Mouse (Mus musculus) liver, embryonic 14.5 days (tissue): ENCODE results near the gene Apoe. TPM values are rescaled to one million over a fixed set of nuclear protein-coding genes. Genes with fewer than 3 reads are reported as not detected.

ENCODE experiments used
- ATAC-seq: fragments of 200-750 bp; cut with Nextera tagmentation; 2 replicates; pipeline ENCODE4 v1.8.0; 2017; ENCODE audit warnings: moderate number of reproducible peaks, mild to moderate bottlenecking, moderate library complexity; ENCODE audit not compliant: insufficient read depth
- DNase-seq, 3 experiments: peaks; one replicate each; pipeline ENCODE4 v3.0.0-alpha.2; 2012 to 2013; ENCODE audit warnings: low read depth in 3 of 3, low spot score in 3 of 3
- H3K27ac ChIP-seq: fragments of 300-500 bp; sonication (generic); 2 replicates; pipeline ENCODE4 v1.5.1; 2014; ENCODE audit warnings: moderate library complexity, mild to moderate bottlenecking, control low read depth, inconsistent platforms
- H3K27me3 ChIP-seq: fragments of 300-500 bp; sonication (generic); 2 replicates; pipeline ENCODE4 v1.6.1; 2014; ENCODE audit warnings: mild to moderate bottlenecking, low read length, moderate library complexity; ENCODE audit not compliant: control insufficient read depth, insufficient read depth
- H3K36me3 ChIP-seq: fragments of 300-500 bp; sonication (generic); replicated peaks from 2 replicates; pipeline ENCODE4 v1.6.1; 2014; ENCODE audit warnings: low read depth; ENCODE audit not compliant: control insufficient read depth, insufficient read depth
- H3K4me1 ChIP-seq, 2 experiments: fragments of 200-500 bp in 1 of 2; fragments of 300-500 bp in 1 of 2; sonication (generic) in 1 of 2; replicated peaks; 2 replicates each; pipeline ENCODE4 v1.6.1; 2012 to 2014; ENCODE audit warnings: antibody characterized with exemption in 1 of 2, inconsistent platforms in 1 of 2, low read length in 1 of 2; ENCODE audit not compliant: control insufficient read depth in 2 of 2, insufficient read depth in 2 of 2
- H3K4me2 ChIP-seq: fragments of 300-500 bp; sonication (generic); 2 replicates; pipeline ENCODE4 v1.6.1; 2014; ENCODE audit warnings: low read depth, mild to moderate bottlenecking, control low read depth, moderate library complexity
- H3K4me3 ChIP-seq, 2 experiments: fragments of 200-500 bp in 1 of 2; fragments of 300-500 bp in 1 of 2; sonication (generic) in 1 of 2; 2 replicates each; pipeline ENCODE4 v1.5.1; 2012 to 2014; ENCODE audit warnings: low read depth in 2 of 2, low read length in 2 of 2, mild to moderate bottlenecking in 2 of 2, control low read depth in 1 of 2, inconsistent platforms in 1 of 2, moderate library complexity in 1 of 2; ENCODE audit not compliant: insufficient read depth in 1 of 2
- H3K9ac ChIP-seq: fragments of 300-500 bp; sonication (generic); replicated peaks from 2 replicates; pipeline ENCODE4 v1.6.1; 2014; ENCODE audit warnings: mild to moderate bottlenecking, control low read depth, moderate library complexity
- H3K9me3 ChIP-seq: fragments of 300-500 bp; sonication (generic); 2 replicates; pipeline ENCODE4 v1.6.1; 2016; ENCODE audit warnings: low read length, mixed read lengths; ENCODE audit not compliant: control insufficient read depth
- CTCF ChIP-seq: IDR thresholded peaks from 2 replicates; pipeline ENCODE4 v1.5.1; 2016; ENCODE audit warnings: antibody characterized with exemption, low read depth, control low read depth
- EP300 ChIP-seq: IDR thresholded peaks from 2 replicates; pipeline ENCODE4 v1.6.1; 2016; ENCODE audit warnings: antibody characterized with exemption, low read depth
- WGBS: fragments of 180-500 bp; shearing (Covaris S2); extraction: QIAGEN DNeasy Blood & Tissue Kit; methylation state at CpG from one replicate; pipeline ENCODE4 v1.1.7; 2014; ENCODE audit not compliant: insufficient replicate concordance; 5-methylcytosine and 5-hydroxymethylcytosine counted together
- polyA plus RNA-seq, 2 experiments: library from polyadenylated mRNA; depleted of rRNA in 1 of 2; stranded (reverse) in 1 of 2; unstranded in 1 of 2; fragments of >200 nt; fragmentation: Nextera tagmentation in 1 of 2; extraction: Ambion mirVana in 1 of 2; gene quantifications; 2 replicates each; pipeline versions ENCODE4 v1.2.1 to v1.2.3; 2012 to 2014

Apoe gene
- polyA plus RNA-seq, 2 experiments = 1,630 to 2,400 TPM

GRCm38 (mm10) chr7:19738771-19739170 lies 39.8 kb upstream of the Apoe start:
- H3K4me2 ChIP-seq = no peak overlapping the region
- H3K27ac ChIP-seq = no peak overlapping the region
- WGBS = 72% methylated on average over 3 of the region's 3 CpGs
- no peaks in the 10 kb centered on the region for H3K27me3 ChIP-seq
- ATAC-seq = no peak
- H3K4me3 ChIP-seq = no peak overlapping the region
- H3K9ac ChIP-seq = no peak overlapping the region
- DNase-seq = no peak
- H3K4me1 ChIP-seq = peaks cover 17 to 27% of the 10 kb centered on the region in 2 experiments
- H3K36me3 ChIP-seq = no peaks in the 10 kb centered on the region
- no peaks in the 10 kb centered on the region for H3K9me3 ChIP-seq
- TF ChIP-seq CTCF = peak; percentile 53
- no peak for TF ChIP-seq EP300

- DNase-seq = peak; percentile 50 to 67 (median 56)
- H3K9me3 ChIP-seq = no peaks in the 10 kb centered on the region
- no peaks in the 10 kb centered on the region for H3K36me3 ChIP-seq
- H3K4me1 ChIP-seq = peaks cover 15 to 21% of the 10 kb centered on the region in 2 experiments
- H3K4me2 ChIP-seq = peak overlapping the region; percentile 59
- WGBS = 14% methylated on average over 16 of the region's 16 CpGs
- ATAC-seq = peak; percentile 89
- TF ChIP-seq CTCF (no peak), EP300 (peak; percentile 70)
- no peaks in the 10 kb centered on the region for H3K27me3 ChIP-seq
- peak overlapping the region; percentile 67 for H3K27ac ChIP-seq
- no peak overlapping the region; the same call in 1 of the 2 replicates for H3K9ac ChIP-seq
- H3K4me3 ChIP-seq = peak overlapping the region; percentile 20 to 25; a peak in 1 of 4 replicates
These were observed 37.5 kb upstream of the Apoe start for GRCm38 (mm10) chr7:19736389-19737057.

- no peaks in the 10 kb centered on the region for H3K9me3 ChIP-seq
- no peak overlapping the region for H3K4me3 ChIP-seq
- no peak overlapping the region for H3K9ac ChIP-seq
- H3K4me2 ChIP-seq = no peak overlapping the region
- no peak for TF ChIP-seq CTCF
- no peak for TF ChIP-seq EP300
- ATAC-seq = no peak
- no peak for DNase-seq
- H3K36me3 ChIP-seq = no peaks in the 10 kb centered on the region
- WGBS = 79% methylated on average over 10 of the region's 10 CpGs
- no peaks in the 10 kb centered on the region for H3K27me3 ChIP-seq
- no peak overlapping the region for H3K27ac ChIP-seq
- H3K4me1 ChIP-seq = peaks cover 12 to 16% of the 10 kb centered on the region in 2 experiments
These were observed 35.2 kb upstream of the Apoe start for GRCm38 (mm10) chr7:19734178-19734666.

DNA sequence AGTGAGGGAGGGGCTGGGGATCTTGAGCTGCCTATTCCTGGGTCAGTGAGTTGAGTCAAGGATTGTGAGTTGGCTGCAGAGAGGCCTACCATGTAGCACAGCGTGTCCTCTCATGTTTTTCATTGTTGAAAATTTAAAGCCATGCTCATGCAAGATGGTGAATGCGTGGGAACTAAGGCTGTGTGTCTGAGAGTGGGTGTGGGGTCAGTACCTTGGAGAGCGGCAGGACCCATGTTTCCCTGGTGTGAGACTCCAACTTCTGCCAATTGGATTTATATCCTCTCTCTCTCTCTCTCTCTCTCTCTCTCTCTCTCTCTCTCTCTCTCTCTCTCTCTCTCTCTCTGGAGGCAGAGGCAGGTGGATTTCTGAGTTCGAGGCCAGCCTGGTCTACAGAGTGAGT lies 27.6 kb upstream of the Apoe start:
- H3K4me2 ChIP-seq = no peak overlapping the region
- H3K9ac ChIP-seq = no peak overlapping the region
- DNase-seq (no peak), ATAC-seq (no peak)
- H3K9me3 ChIP-seq = no peaks in the 10 kb centered on the region
- no peak for TF ChIP-seq EP300
- TF ChIP-seq CTCF = no peak
- H3K36me3 ChIP-seq = no peaks in the 10 kb centered on the region
- H3K4me3 ChIP-seq = no peak overlapping the region
- H3K27me3 ChIP-seq = no peaks in the 10 kb centered on the region
- 71% methylated on average over 4 of the region's 4 CpGs for WGBS
- peaks cover 4 to 10% of the 10 kb centered on the region in 2 experiments; a peak in 3 of 4 replicates for H3K4me1 ChIP-seq
- H3K27ac ChIP-seq = no peak overlapping the region

DNA sequence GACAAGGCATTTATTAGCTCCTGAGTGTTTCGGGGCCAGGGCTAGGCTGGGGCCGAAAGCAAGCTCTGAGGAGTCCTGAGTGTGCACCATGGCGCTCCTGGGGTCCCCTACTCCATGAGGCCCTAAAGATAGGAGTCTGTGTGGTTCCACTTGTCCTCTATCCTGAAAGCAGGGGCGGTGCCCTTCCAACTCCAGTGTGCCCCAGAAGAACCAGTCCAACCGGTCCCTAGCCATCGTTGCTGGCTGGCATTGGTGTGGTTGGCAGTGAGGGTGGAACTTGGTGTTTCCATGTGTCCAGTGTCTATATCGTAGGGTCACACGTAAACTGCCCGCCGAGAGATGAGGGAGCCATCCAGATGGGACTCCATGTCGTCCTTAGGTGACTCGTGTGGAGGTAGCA lies 25.2 kb upstream of the Apoe start:
- ATAC-seq (no peak), DNase-seq (no peak)
- Histone ChIP-seq H3K9me3 (no peaks in the 10 kb centered on the region), H3K4me1 (peaks cover 4 to 10% of the 10 kb centered on the region in 2 experiments; a peak in 3 of 4 replicates), H3K4me2 (no peak overlapping the region), H3K27me3 (no peaks in the 10 kb centered on the region), H3K4me3 (no peak overlapping the region), H3K27ac (no peak overlapping the region), H3K36me3 (no peaks in the 10 kb centered on the region), H3K9ac (no peak overlapping the region)
- no peak for TF ChIP-seq EP300
- no peak for TF ChIP-seq CTCF
- WGBS = 73% methylated on average over 12 of the region's 12 CpGs
